Comparison of ENCODE assay signal across 32 mouse cellular contexts in genomic region chr12:70329059-70329458, GRCm38 (mm10). TPM values are rescaled to one million over a fixed set of nuclear protein-coding genes. Genes with fewer than 3 reads are reported as not detected.
DNase-seq lines count a peak whose midpoint lies in the region; ATAC-seq and TF ChIP-seq lines count a peak whose summit lies in the region.
"Had no signal": no experiment of that assay in that cellular context is flagged by ENCODE, and none has a peak within 500 bp of the region (broad histone marks: within the 10 kb centered on the region; RNA-seq: fewer than 3 reads in every experiment).

No protein-coding gene starts in this region.

- TF ChIP-seq POLR2A in lung, adult 2 months (IDR thresholded peaks at IDR 0.05; ENCODE audit: borderline replicate concordance, extremely low read depth, low read depth, low read length): no peak

- no peaks in the 10 kb centered on the region for H3K27me3 ChIP-seq in heart, embryonic 14.5 days (ENCODE audit: control insufficient read depth, insufficient read depth, low read length)
- H3K27me3 ChIP-seq in heart, embryonic 10.5 days (ENCODE audit: insufficient read depth, poor library complexity, severe bottlenecking): no peaks in the 10 kb centered on the region
- no peaks in the 10 kb centered on the region for H3K27me3 ChIP-seq in lung, embryonic 14.5 days (ENCODE audit: insufficient read depth, low read length)
- H3K27me3 ChIP-seq: CH12.LX; embryonic facial prominence, embryonic 15.5 days; kidney, embryonic 15.5 days; limb, embryonic 12.5 days; liver, embryonic 15.5 days; midbrain, embryonic 12.5 days; neural tube, embryonic 12.5 days had no signal

- H3K4me2 ChIP-seq in heart, embryonic 14.5 days (ENCODE audit: low read length): no peak overlapping the region
- no peak overlapping the region for H3K4me2 ChIP-seq in lung, embryonic 14.5 days
- H3K4me2 ChIP-seq: embryonic facial prominence, embryonic 15.5 days; kidney, embryonic 15.5 days; limb, embryonic 12.5 days; liver, embryonic 15.5 days; midbrain, embryonic 12.5 days; neural tube, embryonic 12.5 days had no signal

- H3K36me3 ChIP-seq in heart, embryonic 14.5 days (ENCODE audit: control insufficient read depth, insufficient read depth, low read length): no peaks in the 10 kb centered on the region
- no peaks in the 10 kb centered on the region for H3K36me3 ChIP-seq in heart, embryonic 10.5 days
- no peaks in the 10 kb centered on the region for H3K36me3 ChIP-seq in lung, embryonic 14.5 days (ENCODE audit: insufficient read depth)
- H3K36me3 ChIP-seq: embryonic facial prominence, embryonic 10.5 days; embryonic facial prominence, embryonic 15.5 days; kidney, embryonic 15.5 days; limb, embryonic 12.5 days; liver, embryonic 15.5 days; midbrain, embryonic 12.5 days; neural tube, embryonic 12.5 days had no signal

- no peak for DNase-seq in heart, embryonic 10.5 days (ENCODE audit: low spot score)
- DNase-seq in lung, embryonic 14.5 days: peak; percentile 90
- no peak for DNase-seq in lung, adult 2 months
- peak; percentile 58 for DNase-seq in NIH3T3 (ENCODE audit: low read depth)
- peak; percentile 58 for DNase-seq in fat pad, adult 2 months (ENCODE audit: extremely low read depth, low read depth, low spot score)
- no peak for DNase-seq in cerebellum, postnatal 25 days
- DNase-seq: cerebellum, adult 2 months; cerebellum, postnatal 14 days; gastrocnemius, adult 2 months; heart, postnatal 14 days; kidney, adult 18-20 months; kidney, postnatal 25 days; right cerebral cortex, adult 18-20 months; spleen, adult 18-20 months; thymus, postnatal 25 days had no signal

- no peak overlapping the region for H3K9ac ChIP-seq in heart, embryonic 14.5 days (ENCODE audit: low read length)
- no peak overlapping the region for H3K9ac ChIP-seq in lung, embryonic 14.5 days
- H3K9ac ChIP-seq: embryonic facial prominence, embryonic 15.5 days; kidney, embryonic 15.5 days; limb, embryonic 12.5 days; liver, embryonic 15.5 days; midbrain, embryonic 12.5 days; neural tube, embryonic 12.5 days had no signal

- no peak overlapping the region for H3K4me3 ChIP-seq in heart, embryonic 14.5 days (ENCODE audit: control insufficient read depth in 1 of 2, insufficient read depth in 1 of 2, low read depth in 1 of 2, low read length in 2 of 2)
- H3K4me3 ChIP-seq in heart, embryonic 10.5 days: no peak overlapping the region
- H3K4me3 ChIP-seq in lung, embryonic 14.5 days (ENCODE audit: low read depth, low read length): no peak overlapping the region
- no peak overlapping the region for H3K4me3 ChIP-seq in lung, adult 2 months (replicated peaks; ENCODE audit: extremely low read depth, low read depth, low read length)
- H3K4me3 ChIP-seq: embryonic facial prominence, embryonic 10.5 days; embryonic facial prominence, embryonic 15.5 days; gastrocnemius, adult 2 months; kidney, embryonic 15.5 days; layer of hippocampus, adult 2 months; left cerebral cortex, adult 2 months; limb, embryonic 12.5 days; liver, embryonic 15.5 days; megakaryocyte, embryonic 14.5 days; midbrain, embryonic 12.5 days; myocyte; neural tube, embryonic 12.5 days had no signal

- no peaks in the 10 kb centered on the region for H3K9me3 ChIP-seq in heart, embryonic 14.5 days (ENCODE audit: control insufficient read depth, low read length)
- no peaks in the 10 kb centered on the region for H3K9me3 ChIP-seq in heart, embryonic 10.5 days
- no peaks in the 10 kb centered on the region for H3K9me3 ChIP-seq in lung, embryonic 14.5 days (ENCODE audit: low read depth, low read length)
- H3K9me3 ChIP-seq: embryonic facial prominence, embryonic 10.5 days; embryonic facial prominence, embryonic 15.5 days; kidney, embryonic 15.5 days; limb, embryonic 12.5 days; liver, embryonic 15.5 days; midbrain, embryonic 12.5 days; neural tube, embryonic 12.5 days had no signal

- ATAC-seq in heart, embryonic 14.5 days (ENCODE audit: insufficient number of reproducible peaks, insufficient read depth, low FRiP score, low read depth): peak; percentile 79
- peak; percentile 84 for ATAC-seq in lung, embryonic 14.5 days (ENCODE audit: insufficient read depth)
- ATAC-seq: forebrain, embryonic 14.5 days; hindbrain, embryonic 16.5 days had no signal

- H3K4me1 ChIP-seq in heart, embryonic 14.5 days (ENCODE audit: control insufficient read depth in 2 of 2, insufficient read depth in 2 of 2, low read length in 2 of 2): peaks cover 4 to 5% of the 10 kb centered on the region in 2 experiments; a peak in 3 of 4 replicates
- H3K4me1 ChIP-seq in heart, embryonic 10.5 days: no peaks in the 10 kb centered on the region
- H3K4me1 ChIP-seq in lung, embryonic 14.5 days (ENCODE audit: insufficient read depth): 0 out of 2 replicates have a peak, but pooled peaks cover 4% of the 10 kb centered on the region
- H3K4me1 ChIP-seq in lung, adult 2 months (ENCODE audit: control insufficient read depth, insufficient read depth, low read length): no peaks in the 10 kb centered on the region
- H3K4me1 ChIP-seq: embryonic facial prominence, embryonic 10.5 days; embryonic facial prominence, embryonic 15.5 days; kidney, embryonic 15.5 days; limb, embryonic 12.5 days; liver, embryonic 15.5 days had no signal

- 14% methylated on average over 3 of the region's 3 CpGs for WGBS in heart, embryonic 14.5 days
- 67% methylated on average over 3 of the region's 3 CpGs for WGBS in heart, embryonic 10.5 days
- WGBS in lung, embryonic 14.5 days: 32% methylated on average over 3 of the region's 3 CpGs
- WGBS in lung, adult 2 months: 21% methylated on average over 3 of the region's 3 CpGs

- H3K27ac ChIP-seq in heart, embryonic 14.5 days (replicated peaks in 1 of 2; ENCODE audit: control insufficient read depth in 1 of 2, insufficient read depth in 1 of 2, low read depth in 2 of 2, low read length in 2 of 2): peak overlapping the region; percentile 2 to 47; a peak in 1 of 4 replicates
- H3K27ac ChIP-seq in heart, embryonic 10.5 days: no peak overlapping the region
- H3K27ac ChIP-seq in lung, embryonic 14.5 days (ENCODE audit: low read depth): no peak overlapping the region
- H3K27ac ChIP-seq: embryonic facial prominence, embryonic 10.5 days; embryonic facial prominence, embryonic 15.5 days; gastrocnemius, adult 2 months; kidney, embryonic 15.5 days; layer of hippocampus, adult 2 months; left cerebral cortex, adult 2 months; limb, embryonic 12.5 days; liver, embryonic 15.5 days; midbrain, embryonic 12.5 days; neural tube, embryonic 12.5 days had no signal

- TF ChIP-seq CTCF in lung, embryonic 14.5 days (IDR thresholded peaks at IDR 0.05; ENCODE audit: low read depth): no peak
- TF ChIP-seq CTCF in lung, adult 2 months (IDR thresholded peaks at IDR 0.05; ENCODE audit: insufficient read depth, low read length): no peak

RNA-seq across cellular contexts. Expression of gene Trim9, which starts 18.4 kb away (rescaled TPM):
- polyA plus RNA-seq in heart, embryonic 14.5 days (2014; fragmentation: Nextera tagmentation; extraction: Ambion mirVana): 0.30 and 0.35 TPM in 2 replicates
- 0.33 and 0.55 TPM in 2 replicates for polyA plus RNA-seq in heart, embryonic 10.5 days (2016; fragmentation: Nextera tagmentation; extraction: Ambion mirVana)
- polyA plus RNA-seq in lung, embryonic 14.5 days (2014; fragmentation: Nextera tagmentation; extraction: Ambion mirVana): 0.47 and 0.59 TPM in 2 replicates
- 0.06 and 0.28 TPM in 2 replicates for polyA plus RNA-seq in lung, adult 2 months (2012; rRNA removed)
- polyA plus RNA-seq: C2C12; liver, adult 2 months; myocyte had no signal

Comparison
In these comparisons a context has a peak if more than half of its experiments do, and no peak if none do; other contexts are left out.
1. H3K27ac ChIP-seq: peak in heart, embryonic 14.5 days (2 of 2); none in heart, embryonic 10.5 days (single experiment) and lung, embryonic 14.5 days (single experiment).
2. DNase-seq: peak in lung, embryonic 14.5 days (single experiment), NIH3T3 (single experiment) and fat pad, adult 2 months (single experiment); none in heart, embryonic 10.5 days (single experiment), lung, adult 2 months (single experiment) and cerebellum, postnatal 25 days (0 of 2).